Mouse (Mus musculus) liver, adult (tissue): ENCODE measurements around the gene Aif1.

ENCODE experiments used
- GATA4 ChIP-seq: IDR thresholded peaks from 2 replicates; pipeline ENCODE4 v1.6.1; 2014; ENCODE audit warnings: mild to moderate bottlenecking, low read length; ENCODE audit not compliant: insufficient replicate concordance

Gene Aif1

GRCm38 (mm10) chr17:35185639-35186611 is 10.1 kb upstream of the Aif1 start:
- TF ChIP-seq GATA4: no peak

GRCm38 (mm10) chr17:35180093-35180492 is 4.2 kb upstream of the Aif1 start:
- no peak for TF ChIP-seq GATA4

DNA sequence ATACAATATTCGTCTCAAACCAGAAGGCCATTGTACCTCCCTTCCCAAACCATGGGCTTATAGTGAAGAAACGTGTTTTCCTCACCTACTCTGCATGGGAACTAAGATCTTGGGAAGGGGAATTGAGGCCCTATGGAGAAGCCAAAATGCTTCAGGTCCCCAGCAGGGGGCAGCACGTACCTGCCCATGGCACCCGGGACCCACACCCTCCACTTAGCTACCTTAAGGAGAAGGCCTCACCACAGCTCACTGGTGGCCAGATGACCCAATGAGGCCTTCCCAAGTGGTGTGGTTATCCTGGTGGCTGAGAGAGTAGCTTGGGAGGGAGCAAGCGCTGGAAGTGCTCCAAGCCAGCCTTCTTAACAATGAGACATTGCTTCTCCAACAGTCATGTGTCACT is 2.7 kb upstream of the Aif1 start:
- TF ChIP-seq GATA4: no peak

- TF ChIP-seq GATA4: no peak
These were observed 486 bp downstream of the Aif1 start for GRCm38 (mm10) chr17:35175382-35175781.

GRCm38 (mm10) chr17:35174201-35174977 is 1.5 kb downstream of the Aif1 start:
- TF ChIP-seq GATA4: no peak

DNA sequence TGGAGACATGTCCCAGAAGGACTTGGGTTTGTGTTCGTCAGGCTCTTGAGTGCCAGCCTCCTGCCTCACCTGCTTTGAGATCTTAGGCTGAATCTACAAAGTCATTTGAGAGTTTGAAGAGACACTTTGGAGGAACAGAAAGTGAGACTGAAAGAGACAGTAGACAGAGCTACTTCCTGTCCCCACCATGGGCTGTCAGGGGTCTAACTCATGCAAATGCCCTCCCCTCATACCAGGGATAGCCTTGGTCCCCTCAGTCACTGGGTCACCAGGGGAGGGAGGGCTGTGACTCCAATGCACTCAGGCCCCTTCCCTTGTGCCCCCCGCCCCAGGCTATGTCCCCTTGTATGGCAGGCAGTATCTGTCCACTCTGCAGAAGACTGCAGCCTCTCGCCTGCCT is 2.5 kb downstream of the Aif1 start:
- TF ChIP-seq GATA4: no peak

- TF ChIP-seq GATA4: no peak
These were observed 3.2 kb downstream of the Aif1 start for GRCm38 (mm10) chr17:35172445-35173234.

- TF ChIP-seq GATA4: no peak
These were observed 7.2 kb downstream of the Aif1 start for GRCm38 (mm10) chr17:35168541-35169207.

- no peak for TF ChIP-seq GATA4
These were observed 8.1 kb downstream of the Aif1 start for GRCm38 (mm10) chr17:35167794-35168193.

- no peak for TF ChIP-seq GATA4
These were observed 9.4 kb downstream of the Aif1 start for GRCm38 (mm10) chr17:35166352-35167035.

DNA sequence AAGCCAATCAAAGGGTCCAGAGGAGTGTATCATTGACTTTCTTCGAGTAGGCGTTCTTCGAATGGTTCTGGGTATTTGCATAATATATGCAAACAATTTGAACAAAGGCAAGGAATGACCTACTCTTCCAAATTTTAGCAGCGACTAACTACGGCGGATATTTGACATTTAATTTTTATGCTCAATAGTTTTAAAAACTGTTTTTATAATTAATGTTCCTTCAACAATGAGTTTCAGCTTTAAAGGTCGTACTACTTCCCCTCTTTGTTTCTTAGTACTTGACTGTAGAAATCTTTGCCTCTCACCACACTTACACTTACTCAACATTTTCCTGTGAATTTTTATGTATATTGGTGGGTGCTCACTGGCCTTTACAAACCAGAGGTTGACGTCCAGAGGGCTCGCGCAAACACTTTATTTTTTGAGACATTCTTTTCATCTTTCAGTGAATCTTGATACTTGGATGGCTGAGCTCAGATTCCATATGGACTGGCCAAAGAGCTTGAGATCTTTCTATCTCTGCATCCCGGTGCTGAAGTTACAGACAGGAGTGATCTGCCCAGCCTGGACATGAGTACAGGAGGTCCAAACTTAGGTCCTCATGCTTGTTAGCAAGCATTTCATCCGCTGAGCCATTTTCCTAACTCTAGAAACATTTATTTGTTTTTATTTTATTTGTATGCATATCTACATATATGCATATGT is 10.3 kb downstream of the Aif1 start:
- TF ChIP-seq GATA4: no peak

GRCm38 (mm10) chr17:35164568-35165450 is 11.1 kb downstream of the Aif1 start, which contains the start of gene Prrc2a:
TSS of gene Prrc2a (minus strand) at chr17:35164897.
- peak; percentile 58; the same call in 1 of the 2 replicates for TF ChIP-seq GATA4
